Mouse (Mus musculus): ENCODE results near the gene Dnal4. TPM values are rescaled to one million over a fixed set of nuclear protein-coding genes. Genes with fewer than 3 reads are reported as not detected.

Gene Dnal4
- polyA plus RNA-seq, 1 experiment from 2014 or later = 71.7 TPM

DNA sequence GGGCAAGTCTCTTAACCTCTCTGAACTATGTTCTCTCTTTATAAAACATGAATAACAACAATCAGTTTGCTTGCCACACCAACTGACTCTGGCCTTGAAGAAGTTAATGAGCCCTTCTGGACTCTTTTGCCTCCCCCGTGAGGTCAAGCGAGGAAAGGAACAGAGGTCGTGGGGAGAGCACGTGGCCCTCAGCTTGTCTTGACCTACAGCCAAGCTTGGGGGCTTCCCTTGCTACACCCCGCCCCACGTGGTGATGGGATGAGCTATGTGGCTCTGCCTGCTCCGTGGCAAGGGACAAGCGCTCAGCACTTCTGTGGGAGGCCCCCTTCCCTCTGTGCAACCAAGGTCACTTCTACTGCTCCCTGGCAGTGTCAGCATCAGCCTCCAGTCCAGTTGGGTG lies 32.9 kb downstream of the Dnal4 start:
- 39% methylated on average over 8 of the region's 8 CpGs for WGBS
- no peaks in the 10 kb centered on the region for H3K9me3 ChIP-seq (ENCODE audit: low read length)
- no peak overlapping the region for H3K4me2 ChIP-seq (replicated peaks; ENCODE audit: low read depth, low read length)
- peaks cover 25% of the 10 kb centered on the region for H3K4me1 ChIP-seq (ENCODE audit: insufficient read depth, low read length)
- no peak overlapping the region for H3K27ac ChIP-seq (ENCODE audit: low read length)
- no peak overlapping the region for H3K4me3 ChIP-seq (ENCODE audit: low read length)
- no peak for ATAC-seq (ENCODE audit: low FRiP score, low TSS enrichment)
- no peaks in the 10 kb centered on the region for H3K36me3 ChIP-seq (ENCODE audit: insufficient read depth, low read length)
- H3K9ac ChIP-seq (replicated peaks; ENCODE audit: low read length) = 0 out of 2 replicates have a peak overlapping the region, but pooled peaks have one; percentile 4
- H3K27me3 ChIP-seq (ENCODE audit: insufficient read depth, low read length) = no peaks in the 10 kb centered on the region

- no peak for ATAC-seq (ENCODE audit: low FRiP score, low TSS enrichment)
- Histone ChIP-seq H3K27ac (ENCODE audit: low read length) (no peak overlapping the region), H3K36me3 (ENCODE audit: insufficient read depth, low read length) (peaks cover 6% of the 10 kb centered on the region; the same call in 1 of the 2 replicates), H3K4me2 (replicated peaks; ENCODE audit: low read depth, low read length) (no peak overlapping the region), H3K9ac (replicated peaks; ENCODE audit: low read length) (no peak overlapping the region), H3K27me3 (ENCODE audit: insufficient read depth, low read length) (no peaks in the 10 kb centered on the region), H3K9me3 (ENCODE audit: low read length) (no peaks in the 10 kb centered on the region), H3K4me1 (ENCODE audit: insufficient read depth, low read length) (peaks cover 32% of the 10 kb centered on the region), H3K4me3 (ENCODE audit: low read length) (no peak overlapping the region)
- 92% methylated on average over 11 of the region's 11 CpGs for WGBS
Observed at GRCm38 (mm10) chr15:79744001-79744400, 33.6 kb downstream of the Dnal4 start.

DNA sequence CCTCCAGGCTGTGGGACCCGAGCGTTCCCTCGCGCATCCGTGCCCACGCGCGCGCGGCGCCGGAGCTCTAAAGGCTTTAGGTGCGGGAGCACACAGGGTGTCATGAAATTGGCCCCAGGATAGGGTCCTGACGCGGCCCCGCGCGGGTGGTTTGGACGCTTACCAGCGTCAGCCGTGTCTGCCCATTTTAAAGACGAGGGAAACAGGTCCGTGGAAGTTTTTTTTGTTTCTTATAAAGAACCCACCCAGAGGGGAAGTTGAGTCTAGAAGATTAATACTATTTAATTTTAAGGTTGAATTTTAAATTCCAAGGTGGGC lies 35.0 kb downstream of the Dnal4 start:
- Histone ChIP-seq H3K4me2 (replicated peaks; ENCODE audit: low read depth, low read length) (peak overlapping the region; percentile 84), H3K36me3 (ENCODE audit: insufficient read depth, low read length) (peaks cover 16% of the 10 kb centered on the region; the same call in 1 of the 2 replicates), H3K27ac (ENCODE audit: low read length) (no peak overlapping the region), H3K4me3 (ENCODE audit: low read length) (peak overlapping the region; percentile 95), H3K4me1 (ENCODE audit: insufficient read depth, low read length) (peaks cover 40% of the 10 kb centered on the region), H3K9me3 (ENCODE audit: low read length) (no peaks in the 10 kb centered on the region), H3K9ac (replicated peaks; ENCODE audit: low read length) (peak overlapping the region; percentile 96), H3K27me3 (ENCODE audit: insufficient read depth, low read length) (no peaks in the 10 kb centered on the region)
- WGBS = 0% methylated on average over 23 of the region's 23 CpGs
- no peak for ATAC-seq (ENCODE audit: low FRiP score, low TSS enrichment)

DNA sequence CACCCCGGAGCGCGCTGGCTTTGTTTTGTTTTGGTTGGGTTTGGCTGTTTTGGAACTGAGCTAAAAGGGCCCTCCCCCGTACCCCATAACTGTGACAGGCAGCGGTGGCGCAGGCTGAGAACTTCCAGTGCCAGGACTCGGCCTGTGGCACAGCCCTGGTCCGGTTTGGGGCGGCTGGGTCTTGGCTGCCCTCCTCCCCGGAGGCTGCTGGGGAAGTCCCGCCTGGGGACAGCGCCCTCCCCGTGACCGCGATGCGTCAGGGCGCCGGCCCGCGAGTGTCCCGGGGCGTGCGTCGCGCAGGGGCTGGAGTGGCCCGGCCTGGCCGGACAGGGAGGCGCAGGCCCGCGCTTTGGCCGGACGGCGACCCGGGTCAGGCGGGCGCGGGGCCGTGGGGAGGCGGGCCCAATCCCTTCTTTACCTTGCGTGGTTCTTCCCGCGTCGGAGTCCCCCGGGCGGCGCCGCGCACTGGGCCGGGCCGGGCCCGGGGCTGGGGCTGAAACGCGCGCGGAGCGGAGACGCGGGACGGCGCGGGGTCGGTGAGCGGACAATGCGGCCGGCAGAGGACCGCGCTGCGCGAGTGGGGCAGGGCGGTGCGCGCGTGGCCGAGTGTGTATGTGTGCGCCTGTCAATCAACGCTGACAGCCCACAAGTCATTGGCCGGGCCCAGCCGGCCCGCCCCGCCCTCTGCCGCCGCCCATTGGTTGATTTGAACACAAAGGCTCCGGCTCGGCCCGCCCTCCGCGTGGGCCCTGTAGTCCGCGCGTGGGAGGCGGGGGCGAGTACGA lies 35.5 kb downstream of the Dnal4 start, which contains the start of gene Sun2:
Gene Sun2, minus strand, starts transcription at position 616 of the 785 bp plus-strand sequence.
- H3K4me1 ChIP-seq (ENCODE audit: insufficient read depth, low read length) = peaks cover 40% of the 10 kb centered on the region
- no peaks in the 10 kb centered on the region for H3K27me3 ChIP-seq (ENCODE audit: insufficient read depth, low read length)
- peak within 1 kb of the TSS; percentile 96 for H3K9ac ChIP-seq (replicated peaks; ENCODE audit: low read length)
- peak within 1 kb of the TSS; percentile 84 for H3K4me2 ChIP-seq (replicated peaks; ENCODE audit: low read depth, low read length)
- WGBS = under 1% methylated on average over 89 of the region's 93 CpGs
- peak within 1 kb of the TSS; percentile 80 for H3K27ac ChIP-seq (ENCODE audit: low read length)
- H3K9me3 ChIP-seq (ENCODE audit: low read length) = no peaks in the 10 kb centered on the region
- peak; percentile 89 for ATAC-seq (ENCODE audit: low FRiP score, low TSS enrichment)
- H3K4me3 ChIP-seq (ENCODE audit: low read length) = peak within 1 kb of the TSS; percentile 95
- H3K36me3 ChIP-seq (ENCODE audit: insufficient read depth, low read length) = peaks cover 22% of the 10 kb centered on the region

- no peaks in the 10 kb centered on the region for H3K27me3 ChIP-seq (ENCODE audit: insufficient read depth, low read length)
- H3K27ac ChIP-seq (ENCODE audit: low read length) = peak overlapping the region; percentile 80
- no peak for ATAC-seq (ENCODE audit: low FRiP score, low TSS enrichment)
- peak overlapping the region; percentile 96 for H3K9ac ChIP-seq (replicated peaks; ENCODE audit: low read length)
- no peaks in the 10 kb centered on the region for H3K9me3 ChIP-seq (ENCODE audit: low read length)
- peak overlapping the region; percentile 95 for H3K4me3 ChIP-seq (ENCODE audit: low read length)
- 17% methylated on average over 14 of the region's 14 CpGs for WGBS
- peaks cover 29% of the 10 kb centered on the region for H3K36me3 ChIP-seq (ENCODE audit: insufficient read depth, low read length)
- peaks cover 40% of the 10 kb centered on the region for H3K4me1 ChIP-seq (ENCODE audit: insufficient read depth, low read length)
- peak overlapping the region; percentile 84 for H3K4me2 ChIP-seq (replicated peaks; ENCODE audit: low read depth, low read length)
Observed at GRCm38 (mm10) chr15:79741173-79741858, 36.3 kb downstream of the Dnal4 start.

DNA sequence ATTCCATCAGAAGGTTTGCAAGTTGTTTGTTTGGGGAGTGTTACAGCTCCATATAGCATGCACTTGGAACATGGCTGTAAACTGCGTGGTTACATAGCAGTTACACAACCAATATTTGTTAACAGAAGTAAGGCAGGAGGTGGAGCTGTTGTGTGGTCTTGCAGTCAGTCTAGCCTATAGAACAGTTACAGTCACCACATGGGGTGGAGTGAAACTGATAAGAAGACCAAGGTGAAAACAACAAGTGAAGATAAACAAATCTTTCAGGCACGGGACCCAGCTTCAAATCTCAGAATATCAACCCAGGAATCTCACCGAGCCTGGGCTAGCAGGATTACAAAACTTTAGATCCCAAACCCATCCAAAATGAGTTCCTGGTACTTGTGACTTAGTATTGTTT lies 36.9 kb downstream of the Dnal4 start:
- Histone ChIP-seq H3K9ac (replicated peaks; ENCODE audit: low read length) (no peak overlapping the region), H3K27me3 (ENCODE audit: insufficient read depth, low read length) (no peaks in the 10 kb centered on the region), H3K27ac (ENCODE audit: low read length) (no peak overlapping the region), H3K36me3 (ENCODE audit: insufficient read depth, low read length) (peaks cover 33% of the 10 kb centered on the region), H3K4me1 (ENCODE audit: insufficient read depth, low read length) (peaks cover 42% of the 10 kb centered on the region), H3K4me3 (ENCODE audit: low read length) (peak overlapping the region; percentile 95; the same call in 1 of the 2 replicates), H3K9me3 (ENCODE audit: low read length) (no peaks in the 10 kb centered on the region), H3K4me2 (replicated peaks; ENCODE audit: low read depth, low read length) (peak overlapping the region; percentile 84)
- ATAC-seq (ENCODE audit: low FRiP score, low TSS enrichment) = no peak
- WGBS = 81% methylated on average over 3 of the region's 3 CpGs

GRCm38 (mm10) chr15:79734311-79734710 lies 43.3 kb downstream of the Dnal4 start:
- Histone ChIP-seq H3K4me3 (ENCODE audit: low read length) (no peak overlapping the region), H3K9ac (replicated peaks; ENCODE audit: low read length) (no peak overlapping the region), H3K4me1 (ENCODE audit: insufficient read depth, low read length) (peaks cover 16% of the 10 kb centered on the region), H3K9me3 (ENCODE audit: low read length) (no peaks in the 10 kb centered on the region), H3K27me3 (ENCODE audit: insufficient read depth, low read length) (no peaks in the 10 kb centered on the region), H3K27ac (ENCODE audit: low read length) (no peak overlapping the region), H3K4me2 (replicated peaks; ENCODE audit: low read depth, low read length) (no peak overlapping the region), H3K36me3 (ENCODE audit: insufficient read depth, low read length) (peaks cover 69% of the 10 kb centered on the region)
- 82% methylated on average over 8 of the region's 8 CpGs for WGBS
- no peak for ATAC-seq (ENCODE audit: low FRiP score, low TSS enrichment)

- Histone ChIP-seq H3K4me3 (ENCODE audit: low read length) (no peak overlapping the region), H3K9ac (replicated peaks; ENCODE audit: low read length) (no peak overlapping the region), H3K4me2 (replicated peaks; ENCODE audit: low read depth, low read length) (no peak overlapping the region), H3K36me3 (ENCODE audit: insufficient read depth, low read length) (peaks cover 69% of the 10 kb centered on the region), H3K27ac (ENCODE audit: low read length) (no peak overlapping the region), H3K9me3 (ENCODE audit: low read length) (no peaks in the 10 kb centered on the region), H3K27me3 (ENCODE audit: insufficient read depth, low read length) (no peaks in the 10 kb centered on the region), H3K4me1 (ENCODE audit: insufficient read depth, low read length) (0 out of 2 replicates have a peak, but pooled peaks cover 9% of the 10 kb centered on the region)
- ATAC-seq (ENCODE audit: low FRiP score, low TSS enrichment) = no peak
- 84% methylated on average over 4 of the region's 4 CpGs for WGBS
Observed at GRCm38 (mm10) chr15:79733640-79734039, 44.0 kb downstream of the Dnal4 start.

- no peak for ATAC-seq (ENCODE audit: low FRiP score, low TSS enrichment)
- Histone ChIP-seq H3K4me1 (ENCODE audit: insufficient read depth, low read length) (0 out of 2 replicates have a peak, but pooled peaks cover 5% of the 10 kb centered on the region), H3K4me2 (replicated peaks; ENCODE audit: low read depth, low read length) (no peak overlapping the region), H3K27me3 (ENCODE audit: insufficient read depth, low read length) (no peaks in the 10 kb centered on the region), H3K36me3 (ENCODE audit: insufficient read depth, low read length) (peaks cover 69% of the 10 kb centered on the region), H3K9ac (replicated peaks; ENCODE audit: low read length) (no peak overlapping the region), H3K4me3 (ENCODE audit: low read length) (no peak overlapping the region), H3K9me3 (ENCODE audit: low read length) (no peaks in the 10 kb centered on the region), H3K27ac (ENCODE audit: low read length) (no peak overlapping the region)
- WGBS = 93% methylated on average over 8 of the region's 8 CpGs
Observed at GRCm38 (mm10) chr15:79733192-79733591, 44.5 kb downstream of the Dnal4 start.

DNA sequence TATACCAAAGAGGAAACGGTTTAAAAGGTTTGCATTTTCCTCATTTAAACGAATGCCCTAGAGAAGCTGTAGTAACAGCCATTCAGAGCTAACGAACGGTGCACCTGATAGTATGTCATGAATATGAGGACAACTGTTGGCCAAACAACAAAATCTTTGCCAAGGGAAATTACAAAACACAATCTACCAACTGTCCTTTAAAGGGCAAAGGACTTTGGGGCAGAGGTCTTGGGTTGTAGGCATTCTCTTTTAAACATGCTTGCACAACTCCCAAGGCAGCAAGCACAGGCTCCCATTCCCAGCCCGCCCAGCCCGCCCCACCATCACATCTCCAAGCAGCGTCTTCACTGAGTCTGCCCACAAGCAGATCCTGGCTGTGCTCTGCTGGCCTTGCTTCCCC lies 46.1 kb downstream of the Dnal4 start:
- no peak overlapping the region for H3K4me3 ChIP-seq (ENCODE audit: low read length)
- H3K27ac ChIP-seq (ENCODE audit: low read length) = no peak overlapping the region
- H3K4me2 ChIP-seq (replicated peaks; ENCODE audit: low read depth, low read length) = no peak overlapping the region
- H3K27me3 ChIP-seq (ENCODE audit: insufficient read depth, low read length) = no peaks in the 10 kb centered on the region
- 0 out of 2 replicates have a peak, but pooled peaks cover 5% of the 10 kb centered on the region for H3K4me1 ChIP-seq (ENCODE audit: insufficient read depth, low read length)
- no peak for ATAC-seq (ENCODE audit: low FRiP score, low TSS enrichment)
- H3K36me3 ChIP-seq (ENCODE audit: insufficient read depth, low read length) = peaks cover 68% of the 10 kb centered on the region
- H3K9me3 ChIP-seq (ENCODE audit: low read length) = no peaks in the 10 kb centered on the region
- 88% methylated on average over 7 of the region's 7 CpGs for WGBS
- H3K9ac ChIP-seq (replicated peaks; ENCODE audit: low read length) = no peak overlapping the region
